Mouse (Mus musculus) CD4-positive, CD25-positive, alpha-beta regulatory T cell, adult 9 weeks (primary cell): Measurements from ENCODE around the gene Phospho1. TPM values are rescaled to one million over a fixed set of nuclear protein-coding genes. Genes with fewer than 3 reads are reported as not detected.

ENCODE experiments used
- polyA plus RNA-seq: library from polyadenylated mRNA; unstranded; fragments of 100-300 nt; shearing (Covaris generic); gene quantifications from one replicate; pipeline ENCODE4 v1.2.1, GENCODE M21; 2017

Gene Phospho1
- polyA plus RNA-seq = not detected

GRCm38 (mm10) chr11:95824071-95824876 is at the start of gene Phospho1:
Gene Phospho1, plus strand, starts transcription at chr11:95824499.

GRCm38 (mm10) chr11:95837059-95837458 is 12.8 kb downstream of the Phospho1 start, which contains the start of gene Gngt2:
Gene Gngt2, plus strand, starts transcription at chr11:95837216.

GRCm38 (mm10) chr11:95842074-95842681 is 17.9 kb downstream of the Phospho1 start, which contains the start of gene Abi3:
Gene Abi3, minus strand, starts transcription at chr11:95842476.

Other genes with a start within 250 kb of the Phospho1 start
- not detected for gene Ngfr, start 236.8 kb upstream of the Phospho1 start, polyA plus RNA-seq
- 104 TPM for gene Phb, start 157.5 kb upstream of the Phospho1 start, polyA plus RNA-seq
- 8.7 TPM for gene Zfp652, start 111.8 kb upstream of the Phospho1 start, polyA plus RNA-seq
- gene B130006D01Rik, start 100.9 kb upstream of the Phospho1 start, polyA plus RNA-seq = 2.1 TPM
- 46.6 TPM for gene Gngt2, start 12.7 kb downstream of the Phospho1 start, polyA plus RNA-seq
- 79.5 TPM for gene Abi3, start 18.0 kb downstream of the Phospho1 start, polyA plus RNA-seq
- not detected for gene B4galnt2, start 90.4 kb downstream of the Phospho1 start, polyA plus RNA-seq
- not detected for gene Igf2bp1, start 181.4 kb downstream of the Phospho1 start, polyA plus RNA-seq
- not detected for gene Gip, start 200.0 kb downstream of the Phospho1 start, polyA plus RNA-seq
- gene Snf8, start 210.4 kb downstream of the Phospho1 start, polyA plus RNA-seq = 68.8 TPM
- gene Ube2z, start 240.9 kb downstream of the Phospho1 start, polyA plus RNA-seq = 6.6 TPM